Mouse (Mus musculus): ENCODE data around the gene Fam102b.

Gene Fam102b

DNA sequence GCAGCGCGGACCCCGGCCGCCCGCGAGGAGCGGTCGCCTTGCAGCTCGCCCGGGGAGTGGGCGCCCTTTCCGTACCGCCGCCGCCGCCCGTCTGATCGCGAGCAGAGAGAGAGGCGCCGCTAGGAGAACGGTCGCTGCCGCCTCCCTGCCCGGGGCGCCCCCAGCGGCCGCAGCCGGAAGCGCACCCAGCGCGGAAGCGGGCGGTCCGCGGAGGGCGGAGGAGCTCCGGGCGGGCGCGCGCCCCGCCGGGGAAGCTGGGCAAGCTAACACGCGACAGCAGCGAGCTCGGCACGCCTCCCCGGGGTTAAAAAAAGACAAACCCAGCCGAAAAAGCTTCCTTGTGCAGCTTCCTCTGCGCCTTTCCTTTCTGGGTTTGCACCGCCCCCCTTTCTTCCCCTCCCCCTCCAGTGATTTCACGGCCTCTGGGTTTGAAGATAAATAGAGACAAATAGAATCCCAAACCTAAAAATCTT lies at the start of gene Fam102b:
Gene Fam102b, minus strand, starts transcription at position 93 of the 473 bp plus-strand sequence.
- DNase-seq (ENCODE audit: low read depth, low spot score): peak; percentile 54

GRCm38 (mm10) chr3:109062989-109063388 lies 35.6 kb upstream of the Fam102b start:
- DNase-seq (ENCODE audit: low read depth, low spot score): peak; percentile 14

GRCm38 (mm10) chr3:109062391-109062790 lies 35.0 kb upstream of the Fam102b start:
- no peak for DNase-seq (ENCODE audit: low read depth, low spot score)

- no peak for DNase-seq (ENCODE audit: low read depth, low spot score)
Observed at GRCm38 (mm10) chr3:109059903-109060302, 32.5 kb upstream of the Fam102b start.

GRCm38 (mm10) chr3:109051946-109052331 lies 24.5 kb upstream of the Fam102b start:
- DNase-seq (ENCODE audit: low read depth, low spot score): no peak

GRCm38 (mm10) chr3:109051056-109051945 lies 23.9 kb upstream of the Fam102b start:
- no peak for DNase-seq (ENCODE audit: low read depth, low spot score)

- DNase-seq (ENCODE audit: low read depth, low spot score): no peak
Observed at GRCm38 (mm10) chr3:109047707-109048283, 20.4 kb upstream of the Fam102b start.

DNA sequence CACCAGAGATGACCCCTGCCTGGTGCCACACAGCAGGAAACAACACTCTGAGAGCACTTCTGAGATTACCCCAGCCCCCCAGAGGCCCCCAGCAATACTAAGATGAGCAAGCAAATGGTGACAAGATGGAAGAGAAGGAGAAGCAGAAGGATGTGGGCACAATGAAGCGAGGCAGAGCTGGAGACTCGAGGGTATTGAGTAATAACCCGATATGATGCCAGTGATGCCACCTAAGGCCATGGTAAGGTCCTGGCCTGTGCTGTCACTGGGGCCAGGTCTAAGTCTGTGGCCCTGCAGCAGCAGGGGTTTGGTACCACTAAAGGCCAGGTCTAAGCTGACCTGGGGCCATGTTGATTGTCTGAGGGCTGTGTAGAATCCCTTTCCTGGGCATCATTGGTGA lies 19.0 kb upstream of the Fam102b start:
- DNase-seq (ENCODE audit: low read depth, low spot score): no peak

GRCm38 (mm10) chr3:109043395-109043794 lies 16.0 kb upstream of the Fam102b start:
- DNase-seq (ENCODE audit: low read depth, low spot score): no peak

GRCm38 (mm10) chr3:109040908-109041307 lies 13.5 kb upstream of the Fam102b start:
- no peak for DNase-seq (ENCODE audit: low read depth, low spot score)

GRCm38 (mm10) chr3:109034411-109034810 lies 7.0 kb upstream of the Fam102b start:
- no peak for DNase-seq (ENCODE audit: low read depth, low spot score)

DNA sequence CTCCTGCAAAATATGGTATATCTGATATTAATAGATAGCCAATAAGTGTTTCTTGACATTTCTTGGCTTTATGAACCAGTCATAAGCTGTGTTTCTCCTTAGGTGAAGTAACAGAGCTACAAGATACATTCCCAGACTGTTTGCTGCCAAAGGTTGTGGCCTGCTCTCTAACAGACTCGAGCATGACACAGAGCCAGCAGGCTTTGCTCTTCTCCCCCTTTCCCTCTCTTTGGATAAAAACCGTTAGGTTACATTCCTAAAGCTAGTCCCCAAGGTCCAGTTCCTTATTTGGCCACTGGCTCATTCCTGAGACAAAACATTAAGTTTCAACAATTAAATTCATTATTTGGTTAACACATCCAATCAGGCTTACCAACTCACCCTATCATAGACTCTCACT lies 4.9 kb upstream of the Fam102b start:
- DNase-seq (ENCODE audit: low read depth, low spot score): no peak

GRCm38 (mm10) chr3:109031626-109032025 lies 4.2 kb upstream of the Fam102b start:
- no peak for DNase-seq (ENCODE audit: low read depth, low spot score)

- no peak for DNase-seq (ENCODE audit: low read depth, low spot score)
Observed at GRCm38 (mm10) chr3:109030817-109031216, 3.4 kb upstream of the Fam102b start.

DNA sequence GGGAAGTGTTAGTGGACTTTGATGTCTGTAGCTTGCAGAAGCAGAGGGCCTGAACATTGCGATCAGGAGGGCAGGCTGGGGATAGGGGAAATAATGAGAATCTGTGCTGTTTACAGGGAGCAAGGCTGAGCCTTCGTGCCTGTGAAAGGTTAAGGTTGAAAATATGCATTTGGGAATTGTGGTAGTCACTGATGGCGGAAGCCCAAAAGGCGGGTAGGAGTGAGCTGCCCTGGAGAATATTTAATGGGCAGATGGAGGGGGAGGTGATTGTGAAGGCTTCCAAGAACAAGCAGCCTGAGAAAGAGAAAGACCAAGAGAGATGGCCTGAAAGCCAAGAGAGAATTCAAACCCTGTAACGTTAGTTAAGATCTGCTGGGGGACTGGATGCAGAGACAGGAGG lies 2.3 kb upstream of the Fam102b start:
- DNase-seq (ENCODE audit: low read depth, low spot score): no peak

GRCm38 (mm10) chr3:109026991-109027470 lies 376 bp downstream of the Fam102b start:
- DNase-seq (ENCODE audit: low read depth, low spot score): no peak

DNA sequence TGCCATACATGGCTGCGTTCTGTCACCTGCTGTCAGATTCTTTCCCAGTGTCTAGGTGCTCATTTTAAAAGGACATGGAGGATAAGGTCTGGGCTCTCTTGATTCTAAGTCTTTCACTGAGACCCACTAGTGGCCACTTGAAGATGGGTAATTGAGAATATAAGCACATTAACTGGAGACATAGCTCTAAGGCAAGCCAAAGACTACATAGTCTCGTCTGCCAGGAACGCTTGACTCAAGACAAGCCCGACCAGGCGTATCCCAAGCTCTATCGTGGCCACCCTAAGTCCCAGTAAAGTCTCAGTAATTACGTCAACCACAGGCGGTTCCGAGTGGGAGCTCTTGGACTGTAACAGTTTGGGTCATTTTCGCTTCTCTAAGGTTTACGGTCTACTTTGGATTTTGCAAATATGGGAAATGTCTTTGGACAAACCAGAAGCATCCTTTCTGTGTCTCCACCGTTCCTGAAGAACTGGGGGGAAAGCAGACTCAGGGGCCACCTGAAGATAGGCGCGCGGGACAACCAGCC lies 881 bp downstream of the Fam102b start:
- no peak for DNase-seq (ENCODE audit: low read depth, low spot score)

- peak; percentile 57 for DNase-seq (ENCODE audit: low read depth, low spot score)
Observed at GRCm38 (mm10) chr3:109025579-109025978, 1.8 kb downstream of the Fam102b start.

DNA sequence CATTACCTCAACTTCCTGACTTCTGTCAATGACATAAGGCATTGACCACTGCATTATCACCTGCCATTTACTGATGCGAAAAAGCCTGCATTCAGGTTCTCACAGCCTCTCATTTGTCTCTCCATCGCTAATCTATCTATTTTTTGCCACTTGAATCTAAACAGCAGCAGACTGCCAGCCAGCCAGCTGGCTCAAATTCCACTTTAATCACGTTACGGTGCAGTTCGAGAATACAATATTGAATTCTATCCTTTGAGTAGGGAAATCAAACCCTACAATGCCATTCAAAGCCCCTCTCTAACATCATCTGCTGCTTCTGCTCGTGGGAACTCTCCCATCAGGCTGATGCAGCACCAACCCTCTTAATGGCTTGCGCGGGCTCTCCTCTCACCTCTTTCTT lies 4.3 kb downstream of the Fam102b start:
- no peak for DNase-seq (ENCODE audit: low read depth, low spot score)

GRCm38 (mm10) chr3:109021720-109022516 lies 5.5 kb downstream of the Fam102b start:
- DNase-seq (ENCODE audit: low read depth, low spot score): no peak

DNA sequence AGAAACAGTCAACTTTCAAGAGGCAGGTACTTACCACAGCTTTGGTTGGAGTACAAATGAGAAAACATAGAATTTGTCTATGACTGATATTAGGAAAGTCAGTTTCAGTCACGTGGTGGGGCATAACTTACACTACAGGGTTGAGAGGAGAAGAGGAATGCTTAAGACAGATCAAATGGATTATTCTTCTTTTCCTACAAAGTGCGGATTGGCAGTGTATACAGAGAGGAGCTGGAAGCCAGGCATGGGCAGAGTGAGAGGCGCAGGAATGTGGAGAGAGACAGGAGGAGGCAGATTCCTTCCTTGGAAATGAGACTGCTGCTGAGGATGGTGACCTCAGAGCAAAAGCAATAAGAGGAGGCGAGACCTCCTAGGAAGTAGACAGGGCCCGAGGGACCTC lies 9.1 kb downstream of the Fam102b start:
- DNase-seq (ENCODE audit: low read depth, low spot score): no peak

DNA sequence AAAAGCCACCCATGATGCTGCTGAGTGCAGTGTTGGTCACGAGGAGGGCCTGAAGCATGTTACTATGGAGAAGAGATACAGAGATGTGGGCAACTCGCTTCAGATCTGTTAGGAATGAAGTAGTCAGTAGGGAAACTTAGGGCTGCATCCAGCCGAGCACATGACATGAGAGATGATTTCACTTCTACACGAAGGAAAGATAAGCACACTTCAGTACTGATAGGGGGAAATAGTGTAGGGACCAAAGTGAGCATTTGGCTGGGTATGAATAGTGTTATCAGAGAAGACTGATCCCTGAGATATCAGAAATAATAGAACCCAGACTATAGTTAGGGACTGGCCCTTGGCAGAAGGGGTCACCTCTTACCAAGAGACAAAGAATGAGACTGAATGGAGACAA lies 14.8 kb downstream of the Fam102b start:
- no peak for DNase-seq (ENCODE audit: low read depth, low spot score)
